ENCODE assay signal across 8 mouse cellular contexts in the genomic region with DNA sequence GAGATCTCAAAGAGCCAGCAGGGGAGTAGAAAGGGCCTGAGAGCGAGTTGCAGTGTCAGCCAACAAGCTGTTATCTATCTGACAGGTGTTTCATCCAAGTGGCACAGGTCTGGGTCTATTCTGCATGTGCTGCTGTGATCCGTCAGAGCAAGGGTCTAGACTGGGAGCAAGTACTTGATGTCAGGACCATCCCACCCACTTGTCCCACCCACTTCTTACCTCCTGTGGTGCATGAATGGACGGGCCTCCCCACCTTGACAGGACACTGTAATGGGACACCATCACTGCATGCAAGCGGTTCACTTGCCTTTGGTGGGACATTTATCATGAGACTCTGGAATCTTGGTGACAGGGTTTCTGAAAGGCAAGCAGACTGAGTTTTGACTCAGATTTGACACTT. TPM values are rescaled to one million over a fixed set of nuclear protein-coding genes. Genes with fewer than 3 reads are reported as not detected.
A peak's percentile ranks its signal among the peaks of the same experiment; 100 is the strongest.
DNase-seq lines count a peak whose midpoint lies in the region; ATAC-seq lines count a peak whose summit lies in the region.

No protein-coding gene starts in this region.

- H3K4me2 ChIP-seq in heart, embryonic 11.5 days = peak overlapping the region; percentile 93
- H3K4me2 ChIP-seq in forebrain, embryonic 12.5 days = peak overlapping the region; percentile 89
- peak overlapping the region; percentile 87 for H3K4me2 ChIP-seq in liver, embryonic 15.5 days

- H3K36me3 ChIP-seq in heart, embryonic 11.5 days (ENCODE audit: control insufficient read depth, insufficient read depth, low read length) = no peaks in the 10 kb centered on the region
- H3K36me3 ChIP-seq in forebrain, embryonic 12.5 days (replicated peaks) = no peaks in the 10 kb centered on the region
- no peaks in the 10 kb centered on the region for H3K36me3 ChIP-seq in liver, embryonic 15.5 days (replicated peaks)

- 3% methylated on average over 4 of the region's 4 CpGs for WGBS in heart, embryonic 11.5 days (ENCODE audit: insufficient replicate concordance)
- 28% methylated on average over 4 of the region's 4 CpGs for WGBS in forebrain, embryonic 12.5 days
- WGBS in liver, embryonic 15.5 days (ENCODE audit: insufficient replicate concordance) = 16% methylated on average over 4 of the region's 4 CpGs

- no peaks in the 10 kb centered on the region for H3K27me3 ChIP-seq in heart, embryonic 11.5 days (ENCODE audit: control insufficient read depth, insufficient read depth, low read length)
- peaks cover 14% of the 10 kb centered on the region; the same call in 1 of the 2 replicates for H3K27me3 ChIP-seq in forebrain, embryonic 12.5 days
- no peaks in the 10 kb centered on the region for H3K27me3 ChIP-seq in liver, embryonic 15.5 days

- H3K4me3 ChIP-seq in heart, embryonic 11.5 days (ENCODE audit: low read depth, low read length) = peak overlapping the region; percentile 79
- peak overlapping the region; percentile 56 for H3K4me3 ChIP-seq in forebrain, embryonic 12.5 days (replicated peaks)
- H3K4me3 ChIP-seq in liver, embryonic 15.5 days (replicated peaks) = peak overlapping the region; percentile 78

- peak overlapping the region; percentile 93 for H3K27ac ChIP-seq in heart, embryonic 11.5 days (ENCODE audit: low read depth, low read length)
- H3K27ac ChIP-seq in forebrain, embryonic 12.5 days = 0 out of 2 replicates have a peak overlapping the region, but pooled peaks have one; percentile 10
- H3K27ac ChIP-seq in liver, embryonic 15.5 days (replicated peaks) = peak overlapping the region; percentile 84; the same call in 1 of the 2 replicates

- H3K9ac ChIP-seq in heart, embryonic 11.5 days (ENCODE audit: low read depth, low read length) = peak overlapping the region; percentile 95
- H3K9ac ChIP-seq in forebrain, embryonic 12.5 days = peak overlapping the region; percentile 69; the same call in 1 of the 2 replicates
- peak overlapping the region; percentile 84 for H3K9ac ChIP-seq in liver, embryonic 15.5 days

- H3K9me3 ChIP-seq in heart, embryonic 11.5 days (replicated peaks; ENCODE audit: control insufficient read depth, low read length) = no peaks in the 10 kb centered on the region
- H3K9me3 ChIP-seq in forebrain, embryonic 12.5 days = no peaks in the 10 kb centered on the region
- H3K9me3 ChIP-seq in liver, embryonic 15.5 days (replicated peaks) = no peaks in the 10 kb centered on the region

- peaks cover 59% of the 10 kb centered on the region for H3K4me1 ChIP-seq in heart, embryonic 11.5 days (ENCODE audit: control insufficient read depth, insufficient read depth, low read length)
- H3K4me1 ChIP-seq in forebrain, embryonic 12.5 days = peaks cover 54% of the 10 kb centered on the region
- peaks cover 66% of the 10 kb centered on the region for H3K4me1 ChIP-seq in liver, embryonic 15.5 days (replicated peaks)

- DNase-seq in heart, adult 9 months (ENCODE audit: low spot score in 2 of 2) = no peak
- peak; percentile 36 for DNase-seq in CD4-positive helper T cell, adult 2 months (ENCODE audit: low read depth, low spot score)
- DNase-seq in right cerebral cortex, postnatal 25 days = no peak
- DNase-seq in B cell, adult 2 months = no peak
- no peak for DNase-seq in ovary, postnatal 10 days (ENCODE audit: low spot score)

- 0 out of 2 replicates have a peak, but pooled peaks have one; percentile 8 for ATAC-seq in heart, embryonic 11.5 days (replicated peaks; ENCODE audit: insufficient number of reproducible peaks, low FRiP score, low TSS enrichment)
- ATAC-seq in forebrain, embryonic 12.5 days (ENCODE audit: low FRiP score) = no peak
- no peak for ATAC-seq in liver, embryonic 15.5 days (ENCODE audit: insufficient read depth)

RNA-seq across cellular contexts. Expression of a gene that starts 10.0 kb away (rescaled TPM):
- polyA plus RNA-seq in heart, embryonic 11.5 days (2014; fragmentation: Nextera tagmentation; extraction: Ambion mirVana) = 183 and 209 TPM in 2 replicates
- polyA plus RNA-seq in forebrain, embryonic 12.5 days (2016; fragmentation: Nextera tagmentation; extraction: Ambion mirVana) = 31.6 and 33.9 TPM in 2 replicates
- polyA plus RNA-seq in liver, embryonic 15.5 days (2015; fragmentation: Nextera tagmentation; extraction: Ambion mirVana) = 32.7 and 33.8 TPM in 2 replicates

RNA-seq across cellular contexts. Expression of a gene that starts 36.1 kb away (rescaled TPM):
- polyA plus RNA-seq in heart, embryonic 11.5 days (2014; fragmentation: Nextera tagmentation; extraction: Ambion mirVana) = 61.5 and 68.1 TPM in 2 replicates
- polyA plus RNA-seq in forebrain, embryonic 12.5 days (2016; fragmentation: Nextera tagmentation; extraction: Ambion mirVana) = 14.8 and 16.9 TPM in 2 replicates
- 6.2 and 6.7 TPM in 2 replicates for polyA plus RNA-seq in liver, embryonic 15.5 days (2015; fragmentation: Nextera tagmentation; extraction: Ambion mirVana)

RNA-seq across cellular contexts. Expression of a gene that starts 49.4 kb away (rescaled TPM):
- 3,442 and 3,640 TPM in 2 replicates for polyA plus RNA-seq in heart, embryonic 11.5 days (2014; fragmentation: Nextera tagmentation; extraction: Ambion mirVana)
- polyA plus RNA-seq in forebrain, embryonic 12.5 days (2016; fragmentation: Nextera tagmentation; extraction: Ambion mirVana) = 0.85 and 1.4 TPM in 2 replicates
- 15.5 and 23.2 TPM in 2 replicates for polyA plus RNA-seq in liver, embryonic 15.5 days (2015; fragmentation: Nextera tagmentation; extraction: Ambion mirVana)

Comparison
In these comparisons a context has a peak if more than half of its experiments do, and no peak if none do; other contexts are left out.
1. H3K27ac ChIP-seq: peak in every context shown above with its lines; median percentile 93 in heart, embryonic 11.5 days; 84 in liver, embryonic 15.5 days; 10 in forebrain, embryonic 12.5 days.
2. RNA of a gene that starts 49.4 kb away (polyA plus RNA-seq): 3,442 to 3,640 TPM in heart, embryonic 11.5 days; 15.5 to 23.2 TPM in liver, embryonic 15.5 days and 0.85 to 1.4 TPM in forebrain, embryonic 12.5 days; every median in the first group is over 100 times any median in the second.
3. Peak in every context shown above with its lines, with median percentiles within 50 percentile points of each other: H3K4me2 ChIP-seq, H3K4me3 ChIP-seq and H3K9ac ChIP-seq.